Comparison of ENCODE assay signal across 8 mouse cellular contexts in genomic region chr12:32926331-32927172, GRCm38 (mm10). TPM values are rescaled to one million over a fixed set of nuclear protein-coding genes. Genes with fewer than 3 reads are reported as not detected.
DNase-seq lines count a peak whose midpoint lies in the region; ATAC-seq and TF ChIP-seq lines count a peak whose summit lies in the region.

No protein-coding gene starts in this region.

- 71% methylated on average over 18 of the region's 18 CpGs for WGBS in kidney, embryonic 16.5 days
- WGBS in cerebellum, adult 2 months = 17% methylated on average over 18 of the region's 18 CpGs
- 44% methylated on average over 18 of the region's 18 CpGs for WGBS in midbrain, embryonic 14.5 days

- DNase-seq in kidney, adult 11 months = peak; percentile 68
- DNase-seq in cerebellum, adult 2 months = peak; percentile 54 to 76
- DNase-seq in gastrocnemius, adult 18-20 months (ENCODE audit: low spot score) = peak; percentile 75
- DNase-seq in layer of hippocampus, adult 18-20 months (ENCODE audit: low spot score in 2 of 2) = peak; percentile 50 to 79
- DNase-seq in midbrain, embryonic 14.5 days = peak; percentile 84
- no peak for DNase-seq in ovary, postnatal 36 days (ENCODE audit: low spot score)

- no peak for ATAC-seq in kidney, embryonic 16.5 days (ENCODE audit: low FRiP score, low TSS enrichment)
- ATAC-seq in midbrain, embryonic 14.5 days (ENCODE audit: low FRiP score, low TSS enrichment) = peak; percentile 83
- no peak for ATAC-seq in erythroid progenitor cell, adult 5-6 weeks (replicated peaks; ENCODE audit: low FRiP score, poor library complexity, severe bottlenecking)

- H3K36me3 ChIP-seq in kidney, embryonic 16.5 days (ENCODE audit: insufficient read depth, low read length) = no peaks in the 10 kb centered on the region
- H3K36me3 ChIP-seq in midbrain, embryonic 14.5 days (ENCODE audit: control insufficient read depth, insufficient read depth, low read length) = no peaks in the 10 kb centered on the region

- H3K27me3 ChIP-seq in kidney, embryonic 16.5 days (ENCODE audit: insufficient read depth, low read length) = no peaks in the 10 kb centered on the region
- H3K27me3 ChIP-seq in cerebellum, adult 2 months (ENCODE audit: control insufficient read depth, insufficient read depth, low read length) = no peaks in the 10 kb centered on the region
- no peaks in the 10 kb centered on the region for H3K27me3 ChIP-seq in midbrain, embryonic 14.5 days (ENCODE audit: control insufficient read depth, insufficient read depth, low read length)

- no peak overlapping the region for H3K9ac ChIP-seq in kidney, embryonic 16.5 days (replicated peaks; ENCODE audit: low read length)
- no peak overlapping the region for H3K9ac ChIP-seq in midbrain, embryonic 14.5 days (replicated peaks; ENCODE audit: low read length)

- H3K27ac ChIP-seq in kidney, embryonic 16.5 days (ENCODE audit: low read length) = no peak overlapping the region
- H3K27ac ChIP-seq in cerebellum, adult 2 months (ENCODE audit: insufficient read depth, low read length) = peak overlapping the region; percentile 29
- H3K27ac ChIP-seq in midbrain, embryonic 14.5 days (replicated peaks; ENCODE audit: low read depth, low read length) = peak overlapping the region; percentile 27; the same call in 1 of the 2 replicates

- no peak for TF ChIP-seq CTCF in cerebellum, adult 2 months (IDR thresholded peaks at IDR 0.05; ENCODE audit: borderline replicate concordance, insufficient read depth, low read depth, low read length)

- peaks cover 3% of the 10 kb centered on the region; the same call in 1 of the 2 replicates for H3K4me1 ChIP-seq in kidney, embryonic 16.5 days (ENCODE audit: insufficient read depth, low read length)
- peaks cover 13% of the 10 kb centered on the region for H3K4me1 ChIP-seq in cerebellum, adult 2 months (ENCODE audit: control insufficient read depth, insufficient read depth, low read length)
- H3K4me1 ChIP-seq in midbrain, embryonic 14.5 days (ENCODE audit: control insufficient read depth, insufficient read depth, low read length) = peaks cover 12% of the 10 kb centered on the region

- no peak overlapping the region for H3K4me2 ChIP-seq in kidney, embryonic 16.5 days (replicated peaks; ENCODE audit: low read depth, low read length)
- H3K4me2 ChIP-seq in midbrain, embryonic 14.5 days (ENCODE audit: low read length) = peak overlapping the region; percentile 22; the same call in 1 of the 2 replicates

- no peak overlapping the region for H3K4me3 ChIP-seq in kidney, embryonic 16.5 days (ENCODE audit: low read length)
- no peak overlapping the region for H3K4me3 ChIP-seq in cerebellum, adult 2 months (replicated peaks; ENCODE audit: insufficient read depth, low read depth, low read length)
- H3K4me3 ChIP-seq in midbrain, embryonic 14.5 days (replicated peaks; ENCODE audit: low read depth, low read length) = no peak overlapping the region

- TF ChIP-seq POLR2A in cerebellum, adult 2 months (IDR thresholded peaks at IDR 0.05; ENCODE audit: borderline replicate concordance, insufficient read depth, low read length) = 0 out of 2 replicates have a peak, but pooled peaks have one; percentile 18

- no peaks in the 10 kb centered on the region for H3K9me3 ChIP-seq in kidney, embryonic 16.5 days (ENCODE audit: low read length)
- no peaks in the 10 kb centered on the region for H3K9me3 ChIP-seq in midbrain, embryonic 14.5 days (ENCODE audit: control insufficient read depth, low read length)

RNA-seq across cellular contexts. Expression of gene Sypl, which starts 27.1 kb away (rescaled TPM):
- polyA plus RNA-seq in kidney, embryonic 16.5 days (2015; fragmentation: Nextera tagmentation; extraction: Ambion mirVana) = 142 and 145 TPM in 2 replicates
- polyA plus RNA-seq in cerebellum, adult 2 months (2012; rRNA removed) = 53.6 and 54.7 TPM in 2 replicates
- 100 to 1,000 TPM; 168 to 201 TPM for total RNA-seq in gastrocnemius, adult 18-20 months (2021)
- 10 to 100 TPM; 44.9 to 45.8 TPM for total RNA-seq in layer of hippocampus, adult 18-20 months (2021)
- 34.2 and 39.4 TPM in 2 replicates for polyA plus RNA-seq in midbrain, embryonic 14.5 days (2014; fragmentation: Nextera tagmentation; extraction: Ambion mirVana)
- total RNA-seq in erythroid progenitor cell, adult 5-6 weeks (2015; ENCODE audit: low replicate concordance) = 32.1 and 35.6 TPM in 2 replicates
- 24.4 and 27.0 TPM in 2 replicates for total RNA-seq in erythroid progenitor cell, adult 5-6 weeks (2017; ENCODE audit: low replicate concordance)
